Mouse (Mus musculus) left cerebral cortex, adult 18-20 months (tissue): ENCODE measurements around the gene Rpl36al. TPM values are rescaled to one million over a fixed set of nuclear protein-coding genes. Genes with fewer than 3 reads are reported as not detected.
"Not testable (repeated sequence)": the region's sequence is repeated elsewhere in the genome, so short reads cannot be mapped to it uniquely, and the experiment has no call there.

Source experiments
- DNase-seq, 2 experiments: peaks; one replicate each; pipeline ENCODE4 v3.0.0; 2021 to 2022; ENCODE audit warnings: low spot score in 2 of 2, mixed read lengths in 1 of 2
- total RNA-seq, 2 experiments: library from RNA; stranded (reverse); gene quantifications; 2 replicates each; pipeline ENCODE4 v1.2.3; 2021

The Rpl36al gene
- total RNA-seq, 2 experiments from 2014 or later, result 186 to 205 TPM

GRCm38 (mm10) chr12:69196444-69197377 lies 12.8 kb upstream of the Rpl36al start, which contains the start of gene Gm49383:
Gm49383 (minus strand) TSS chr12:69197104.
- DNase-seq, result peak; percentile 64 to 82

GRCm38 (mm10) chr12:69192637-69193036 lies 8.8 kb upstream of the Rpl36al start:
- no peak for DNase-seq

GRCm38 (mm10) chr12:69191396-69191795 lies 7.5 kb upstream of the Rpl36al start:
- no peak for DNase-seq

GRCm38 (mm10) chr12:69190522-69190921 lies 6.6 kb upstream of the Rpl36al start:
- no peak for DNase-seq

- DNase-seq, result no peak
These were observed 6.2 kb upstream of the Rpl36al start for GRCm38 (mm10) chr12:69190074-69190473.

- no peak for DNase-seq
These were observed 3.1 kb upstream of the Rpl36al start for GRCm38 (mm10) chr12:69186811-69187471.

- DNase-seq, result no peak
These were observed 1.5 kb upstream of the Rpl36al start for GRCm38 (mm10) chr12:69185371-69185770.

- peak; percentile 42 to 62 for DNase-seq
These were observed 736 bp upstream of the Rpl36al start for GRCm38 (mm10) chr12:69184342-69185295.

- DNase-seq, result no peak
These were observed 2.1 kb downstream of the Rpl36al start for GRCm38 (mm10) chr12:69181800-69182199.

GRCm38 (mm10) chr12:69179371-69179770 lies 4.5 kb downstream of the Rpl36al start:
- DNase-seq, result no peak

- DNase-seq, result no peak
These were observed 6.4 kb downstream of the Rpl36al start for GRCm38 (mm10) chr12:69177526-69177925.

GRCm38 (mm10) chr12:69175975-69176374 lies 7.9 kb downstream of the Rpl36al start:
- DNase-seq, result no peak

GRCm38 (mm10) chr12:69171307-69171706 lies 12.6 kb downstream of the Rpl36al start:
- DNase-seq, result no peak

- DNase-seq, result peak; percentile 77 to 80
These were observed 15.3 kb downstream of the Rpl36al start, which contains the start of gene Lrr1 for GRCm38 (mm10) chr12:69168461-69169106. Lrr1 (plus strand) TSS chr12:69168814.

GRCm38 (mm10) chr12:69167656-69168460 lies 16.0 kb downstream of the Rpl36al start:
- DNase-seq, result no peak

GRCm38 (mm10) chr12:69166861-69167581 lies 16.9 kb downstream of the Rpl36al start:
- DNase-seq, result not testable (repeated sequence)

GRCm38 (mm10) chr12:69164904-69165303 lies 19.0 kb downstream of the Rpl36al start:
- DNase-seq, result no peak

- DNase-seq, result not testable (repeated sequence)
These were observed 20.3 kb downstream of the Rpl36al start for GRCm38 (mm10) chr12:69163586-69163985.

- DNase-seq, result not testable (repeated sequence)
These were observed 23.2 kb downstream of the Rpl36al start for GRCm38 (mm10) chr12:69160677-69161076.
